Mouse (Mus musculus) kidney, adult 2 months (tissue): ENCODE data around the gene Pdlim5.

ENCODE experiments used
- CTCF ChIP-seq: fragments of 200-500 bp; conservative IDR thresholded peaks from 2 replicates; pipeline ENCODE4 v1.5.1; 2011; ENCODE audit warnings: low read depth, mild to moderate bottlenecking, control low read depth, low read length, moderate library complexity, mixed read lengths; ENCODE audit not compliant: insufficient read depth, insufficient read length
- POLR2A ChIP-seq: fragments of 200-500 bp; IDR thresholded peaks from one replicate; pipeline ENCODE4 v1.6.1; 2011; ENCODE audit warnings: low read depth, low read length, control low read depth

DNA sequence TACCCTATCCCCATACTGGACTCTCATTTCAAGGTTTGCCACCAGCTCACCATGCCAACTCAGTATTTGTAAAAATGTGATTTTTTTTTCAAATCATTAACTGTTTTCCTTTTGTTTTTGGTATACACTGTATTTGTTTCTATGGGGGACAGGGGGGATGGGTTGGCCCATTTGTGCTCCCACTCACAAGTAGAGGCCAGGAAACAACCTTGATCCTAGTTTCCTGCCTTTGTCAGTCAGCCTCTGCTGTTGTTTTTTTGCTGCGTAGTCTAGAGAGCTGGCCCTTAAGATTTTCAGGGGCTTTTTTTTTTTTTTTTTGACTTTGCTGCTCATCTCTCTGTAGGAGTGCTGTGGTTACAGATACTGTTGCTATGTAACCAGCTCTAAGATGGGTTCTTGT, 28.6 kb upstream of the Pdlim5 start:
- TF ChIP-seq CTCF (no peak), POLR2A (no peak)
